15 mouse cellular contexts compared by ENCODE assay signal in genomic region chr2:178263055-178263454, GRCm38 (mm10).
"Had no signal": no experiment of that assay in that cellular context is flagged by ENCODE, and none has a peak within 500 bp of the region (broad histone marks: within the 10 kb centered on the region; RNA-seq: fewer than 3 reads in every experiment).

No protein-coding gene starts in this region.

- H3K27ac ChIP-seq: intestine, embryonic 15.5 days; limb, embryonic 12.5 days; liver, embryonic 13.5 days; lung, embryonic 15.5 days; macrophage; midbrain, embryonic 12.5 days; stomach, postnatal 0 days had no signal

- DNase-seq: kidney, adult 18-20 months; kidney, postnatal 10 days; kidney, postnatal 4 days; liver; liver, embryonic 13.5 days; liver, postnatal 0 days; lung, postnatal 14 days; thymus, postnatal 4 days had no signal

- ATAC-seq: intestine, embryonic 15.5 days; liver, postnatal 0 days had no signal

- H3K4me3 ChIP-seq: intestine, embryonic 15.5 days; limb, embryonic 12.5 days; liver, embryonic 13.5 days; lung, embryonic 15.5 days; megakaryocyte, embryonic 14.5 days; midbrain, embryonic 12.5 days had no signal
